Mouse (Mus musculus) thymus, adult 18-20 months (tissue): Measurements from ENCODE around the gene Cd9.

Experiments
- DNase-seq, 2 experiments: peaks; one replicate each; pipeline ENCODE4 v3.0.0; 2022; ENCODE audit warnings: mixed read lengths in 2 of 2

The Cd9 gene

GRCm38 (mm10) chr6:125471921-125472320 is 22.7 kb downstream of the Cd9 start:
- no peak for DNase-seq

GRCm38 (mm10) chr6:125471326-125471725 is 23.3 kb downstream of the Cd9 start:
- DNase-seq: no peak

DNA sequence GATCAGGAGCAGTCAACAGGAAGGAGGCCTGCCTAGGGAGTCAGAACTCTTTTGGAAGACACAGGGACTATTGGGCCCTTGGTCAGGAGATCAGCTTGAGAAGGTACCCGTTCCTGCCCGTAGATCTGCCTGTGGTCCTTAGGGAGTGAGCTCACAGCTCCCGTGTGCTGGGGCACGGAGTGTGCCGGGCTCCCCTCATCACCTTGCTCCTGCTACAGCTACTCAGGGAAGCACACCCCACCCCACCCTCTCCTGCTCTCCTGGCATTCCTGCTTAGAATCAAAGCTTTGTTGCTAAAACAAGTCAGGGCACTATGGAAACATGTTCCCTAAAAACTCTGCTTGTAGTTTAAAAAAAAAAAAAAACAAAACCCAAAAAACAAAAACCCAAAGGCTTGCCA is 24.0 kb downstream of the Cd9 start:
- no peak for DNase-seq

DNA sequence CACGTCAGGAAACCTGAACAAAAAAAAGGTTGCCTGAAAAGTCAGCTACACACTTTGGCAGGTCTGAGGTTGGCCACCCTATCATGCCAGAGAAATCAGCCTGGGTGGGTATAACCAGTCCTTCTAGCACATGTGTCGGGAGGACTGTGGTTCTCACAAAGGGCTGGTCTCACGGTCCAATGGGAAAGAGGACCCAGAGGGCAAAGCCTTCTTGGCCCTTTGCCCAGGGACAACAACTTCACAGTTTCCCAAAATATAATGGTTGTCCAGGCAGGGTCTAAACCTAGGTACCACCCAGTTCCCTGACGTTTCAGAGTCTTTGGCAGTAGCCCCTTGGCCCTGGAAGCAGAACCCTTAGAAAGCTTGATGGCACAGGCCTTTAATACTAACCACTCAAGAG is 25.4 kb downstream of the Cd9 start:
- no peak for DNase-seq

DNA sequence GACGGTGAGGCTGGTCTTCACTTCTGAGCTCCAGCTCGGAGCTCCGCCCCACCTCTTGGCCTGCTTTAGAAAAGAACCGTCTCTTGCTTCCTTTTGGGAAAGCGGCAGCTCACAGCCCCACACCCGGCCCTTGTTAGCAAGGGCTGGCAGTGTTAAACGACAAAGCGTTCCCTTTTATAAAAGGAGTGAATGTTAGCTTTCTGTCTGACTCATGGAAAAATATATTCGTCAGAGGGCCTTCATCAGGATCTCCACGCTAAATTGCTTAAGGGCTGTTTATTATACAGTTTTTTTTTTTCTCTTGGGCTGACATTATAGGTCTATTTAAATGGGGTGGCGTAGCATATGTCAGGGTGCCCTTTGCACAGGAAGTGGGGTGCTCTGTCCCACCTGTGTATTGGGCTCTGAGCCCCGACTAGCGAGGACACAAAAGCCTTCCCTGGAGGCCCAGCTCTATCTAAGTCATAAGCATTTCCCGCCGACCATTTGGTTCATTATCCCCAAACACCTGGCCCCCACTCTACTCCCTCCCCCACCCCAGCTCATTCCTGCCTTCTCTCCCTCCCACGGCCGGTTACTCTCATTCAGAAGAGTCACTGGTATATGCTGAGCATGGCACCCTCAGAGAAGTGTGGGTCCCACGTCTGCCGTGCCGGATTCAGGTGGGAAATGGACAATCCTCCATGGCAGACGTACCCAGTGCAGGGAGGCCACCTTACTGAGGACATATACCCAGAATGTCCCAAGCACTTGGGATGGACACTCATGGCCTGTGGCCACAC is 26.2 kb downstream of the Cd9 start:
- DNase-seq: no peak

GRCm38 (mm10) chr6:125467301-125467715 is 27.3 kb downstream of the Cd9 start:
- DNase-seq: no peak

GRCm38 (mm10) chr6:125462312-125462711 is 32.3 kb downstream of the Cd9 start:
- no peak for DNase-seq

DNA sequence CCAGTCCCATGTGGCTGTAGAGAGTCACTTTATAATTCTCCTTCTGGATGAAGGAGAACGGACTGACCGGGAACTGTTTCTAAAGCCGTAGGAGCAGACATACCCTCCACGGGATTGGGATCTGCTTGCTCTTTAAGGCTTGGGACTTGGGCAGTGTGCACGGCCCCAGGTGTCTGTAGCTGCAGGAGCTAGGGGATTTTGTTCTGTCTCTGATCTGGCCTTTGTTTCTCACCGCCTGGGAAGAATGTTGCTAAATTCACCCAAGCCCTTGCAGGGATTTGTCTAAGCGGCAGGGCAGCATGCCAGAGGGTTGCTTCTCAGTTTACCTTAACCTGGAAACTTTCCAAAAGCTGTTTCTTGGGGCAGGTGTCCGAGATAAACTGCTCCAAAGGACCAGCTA is 32.8 kb downstream of the Cd9 start:
- DNase-seq: no peak

DNA sequence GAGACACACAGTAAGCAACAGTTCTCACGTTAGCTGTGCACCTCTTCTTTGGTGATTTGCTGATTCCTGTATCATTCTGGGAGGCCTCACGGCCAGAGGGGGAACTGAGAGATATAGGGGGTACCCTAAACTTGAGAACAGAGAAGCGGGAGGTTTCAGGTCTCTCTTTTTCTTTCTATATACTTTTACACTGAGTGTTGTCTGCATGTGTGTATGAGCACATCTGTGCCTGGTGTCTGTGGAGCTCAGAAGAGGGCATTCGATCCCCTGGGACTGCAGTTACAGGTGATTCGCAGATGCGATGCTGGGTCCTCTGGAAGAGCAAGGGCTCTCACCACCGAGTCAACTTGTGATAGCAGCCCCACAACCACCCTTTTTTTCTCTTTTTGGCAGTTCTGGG is 33.3 kb downstream of the Cd9 start:
- no peak for DNase-seq

DNA sequence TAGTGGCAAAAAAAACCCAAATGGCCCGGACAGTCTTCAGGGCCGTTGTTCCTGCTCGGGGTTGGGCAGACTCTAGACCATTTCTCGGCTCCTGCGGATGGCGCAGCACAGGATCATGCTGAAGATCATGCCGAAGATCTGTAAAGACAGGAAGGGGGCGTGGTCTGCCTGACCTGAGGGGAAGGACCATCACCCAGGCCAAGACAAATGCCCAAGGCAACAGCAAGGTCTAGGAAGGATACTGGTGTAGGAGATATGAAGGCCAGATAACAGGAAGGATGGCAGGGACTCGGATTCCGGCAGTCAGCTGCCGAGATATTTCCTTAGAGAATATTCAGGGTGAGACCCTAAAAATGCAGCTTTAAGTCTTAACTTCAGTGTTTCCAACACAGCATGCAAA is 34.0 kb downstream of the Cd9 start:
- DNase-seq: no peak

- no peak for DNase-seq
These were observed 34.7 kb downstream of the Cd9 start for GRCm38 (mm10) chr6:125459903-125460302.

- no peak for DNase-seq
These were observed 38.6 kb downstream of the Cd9 start for GRCm38 (mm10) chr6:125455806-125456520.

DNA sequence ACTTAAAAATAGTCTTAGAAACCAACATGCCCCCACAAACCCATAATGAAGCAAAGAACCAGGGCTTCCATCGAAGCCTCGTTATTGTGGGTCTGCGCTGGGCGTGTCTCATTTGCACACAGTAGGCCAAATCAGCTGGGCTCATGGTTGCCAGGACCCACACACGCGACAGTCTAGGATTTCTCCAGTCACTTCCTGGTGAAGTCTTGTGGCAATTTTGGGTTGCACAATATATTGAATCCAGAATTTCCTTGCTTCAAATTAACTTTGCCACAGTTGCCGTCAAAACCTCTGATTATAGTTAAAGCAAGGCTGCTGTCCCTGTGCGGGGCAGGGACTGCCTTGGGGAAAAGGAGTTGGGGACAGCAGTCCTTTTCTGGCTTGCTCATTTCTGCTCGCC is 39.9 kb downstream of the Cd9 start:
- DNase-seq: no peak

DNA sequence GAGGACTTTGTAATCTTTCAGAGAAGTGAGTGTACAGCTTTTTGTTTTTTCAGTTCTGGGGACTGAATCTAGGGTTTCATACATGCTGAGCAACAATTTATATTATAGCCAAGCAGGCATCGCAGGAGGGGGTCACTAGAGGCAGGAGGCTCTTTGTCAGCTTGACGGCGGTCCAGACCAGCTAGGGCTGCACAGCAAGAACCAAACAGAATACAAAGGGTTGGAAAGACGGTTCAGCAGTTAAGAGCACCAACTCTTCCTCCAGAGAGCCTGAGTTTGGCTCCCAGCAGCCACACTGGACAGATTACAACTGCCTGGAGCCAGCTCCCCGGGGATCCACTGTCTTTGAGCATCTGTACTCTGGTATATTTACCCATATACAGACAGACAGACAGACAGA is 40.3 kb downstream of the Cd9 start:
- DNase-seq: no peak

DNA sequence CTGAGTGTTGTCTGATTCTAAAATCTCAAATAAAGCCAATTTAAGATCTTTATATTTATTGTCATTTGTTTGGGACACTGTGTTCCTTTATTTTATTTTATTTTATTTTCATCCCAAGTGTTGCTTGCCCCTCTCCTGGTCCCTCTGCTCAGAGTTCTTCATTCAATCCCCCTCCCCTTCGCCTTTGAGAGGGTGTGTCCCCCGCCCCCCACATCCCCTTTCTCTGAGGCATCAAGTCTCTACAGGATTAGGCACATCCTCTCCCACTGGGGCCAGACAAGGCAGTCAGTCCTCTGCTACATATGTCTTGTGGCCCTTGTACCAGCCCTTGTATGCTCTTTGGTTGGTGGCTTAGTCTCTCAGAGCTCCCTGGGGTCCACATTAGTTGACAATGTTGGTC is 46.9 kb downstream of the Cd9 start:
- DNase-seq: no peak

DNA sequence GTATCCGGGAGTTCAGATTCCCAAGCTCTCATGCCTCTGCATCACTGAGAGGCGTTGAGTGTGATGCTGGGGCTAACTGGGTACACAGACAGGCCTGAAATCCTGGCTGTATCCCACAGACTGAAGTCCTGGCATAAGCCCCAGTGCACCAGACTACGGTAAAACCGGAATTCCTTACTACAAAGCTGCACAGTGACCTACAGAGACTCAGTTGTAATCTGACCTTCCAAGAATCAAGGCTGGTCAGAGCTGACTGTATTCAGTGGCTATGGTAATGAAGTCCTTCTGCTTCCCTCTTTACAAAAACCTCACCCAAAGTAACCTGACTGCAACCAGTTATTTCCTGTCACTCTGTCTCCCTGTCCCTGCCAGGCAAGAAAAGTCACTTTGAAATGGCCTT is 47.4 kb downstream of the Cd9 start:
- DNase-seq: no peak

GRCm38 (mm10) chr6:125445381-125445780 is 49.2 kb downstream of the Cd9 start:
- no peak for DNase-seq

DNA sequence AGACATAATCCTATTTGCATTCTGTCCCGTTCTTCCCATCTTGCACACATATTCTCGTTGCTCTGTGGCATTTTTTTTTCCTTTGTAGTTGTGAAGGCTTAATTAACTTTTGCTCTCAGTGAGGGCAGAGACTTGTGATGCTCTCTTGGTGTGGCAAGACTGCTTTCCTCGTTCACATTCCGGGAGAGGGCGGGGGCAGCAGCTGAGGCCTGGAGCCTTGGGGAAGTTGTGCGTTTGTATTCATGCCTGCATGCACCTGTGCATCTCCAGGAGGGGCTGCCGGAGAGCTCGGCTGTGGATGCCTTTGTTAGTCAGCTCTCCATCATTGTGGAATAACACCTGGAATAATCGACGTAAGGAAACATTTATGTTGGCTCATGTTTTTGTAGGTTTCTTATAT is 52.0 kb downstream of the Cd9 start:
- DNase-seq: no peak

GRCm38 (mm10) chr6:125436753-125437152 is 57.8 kb downstream of the Cd9 start:
- no peak for DNase-seq

GRCm38 (mm10) chr6:125434735-125435518 is 59.7 kb downstream of the Cd9 start:
- DNase-seq: no peak

GRCm38 (mm10) chr6:125433704-125434447 is 60.7 kb downstream of the Cd9 start:
- DNase-seq: no peak

- no peak for DNase-seq
These were observed 61.3 kb downstream of the Cd9 start for GRCm38 (mm10) chr6:125433257-125433656.

DNA sequence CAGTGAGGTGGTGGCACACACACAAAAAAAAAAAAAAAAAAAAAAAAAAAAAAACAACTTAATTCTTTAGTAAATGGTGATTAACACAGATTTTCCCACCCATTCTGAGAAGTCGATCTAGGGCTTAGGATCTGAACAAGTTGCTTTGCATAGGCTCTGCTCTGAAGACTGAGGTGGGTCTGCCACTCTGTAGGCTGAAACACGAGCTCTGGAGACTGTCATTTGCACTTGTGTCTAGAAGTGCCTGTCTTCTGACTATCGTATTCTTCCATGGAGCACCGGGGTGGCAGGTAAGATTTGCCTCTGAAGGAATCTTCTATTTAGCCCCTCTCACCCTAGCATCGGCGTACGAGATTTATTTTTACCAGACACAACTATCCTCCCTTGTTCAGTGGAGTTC is 62.1 kb downstream of the Cd9 start:
- no peak for DNase-seq
